Mouse (Mus musculus): ENCODE measurements around the gene Gemin2.
"Not testable (repeated sequence)": the region's sequence is repeated elsewhere in the genome, so short reads cannot be mapped to it uniquely, and the experiment has no call there.

Gemin2 gene

DNA sequence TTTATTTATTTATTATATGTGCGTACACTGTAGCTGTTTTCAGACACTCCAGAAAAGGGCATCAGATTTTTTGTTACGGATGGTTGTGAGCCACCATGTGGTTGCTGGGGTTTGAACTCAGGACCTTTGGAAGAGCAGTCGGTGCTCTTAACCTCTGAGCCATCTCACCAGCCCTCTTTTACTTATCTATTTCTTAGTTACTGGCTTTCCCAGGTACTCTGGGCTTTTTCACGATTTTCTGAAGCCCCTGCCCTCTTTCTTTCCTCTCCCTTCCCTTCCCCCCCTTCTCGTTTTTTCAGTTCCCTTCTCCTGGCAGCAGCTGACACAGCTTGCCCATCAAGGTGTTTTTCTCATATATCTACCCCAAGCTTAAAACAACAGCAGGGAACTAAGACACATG lies 45.0 kb downstream of the Gemin2 start:
- not testable (repeated sequence) for DNase-seq

DNA sequence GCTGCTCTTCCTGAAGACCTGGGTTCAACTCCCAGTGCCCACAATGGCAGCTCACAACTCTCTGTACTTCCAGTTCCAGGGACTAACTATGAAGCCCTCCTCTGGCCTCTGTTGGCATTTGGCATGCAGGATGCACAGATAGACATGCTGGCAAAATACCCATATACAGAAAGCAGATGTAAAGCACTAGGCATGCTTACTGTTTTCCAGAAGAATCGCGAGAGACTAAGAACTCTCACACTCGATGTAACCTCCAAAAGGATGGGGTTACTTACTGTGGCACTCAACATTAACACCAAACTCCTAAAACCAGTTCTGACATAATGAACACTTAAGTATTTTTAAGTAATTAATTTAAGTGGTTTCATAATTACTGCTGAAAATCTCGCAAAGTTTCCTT lies 47.1 kb downstream of the Gemin2 start:
- DNase-seq = no peak

DNA sequence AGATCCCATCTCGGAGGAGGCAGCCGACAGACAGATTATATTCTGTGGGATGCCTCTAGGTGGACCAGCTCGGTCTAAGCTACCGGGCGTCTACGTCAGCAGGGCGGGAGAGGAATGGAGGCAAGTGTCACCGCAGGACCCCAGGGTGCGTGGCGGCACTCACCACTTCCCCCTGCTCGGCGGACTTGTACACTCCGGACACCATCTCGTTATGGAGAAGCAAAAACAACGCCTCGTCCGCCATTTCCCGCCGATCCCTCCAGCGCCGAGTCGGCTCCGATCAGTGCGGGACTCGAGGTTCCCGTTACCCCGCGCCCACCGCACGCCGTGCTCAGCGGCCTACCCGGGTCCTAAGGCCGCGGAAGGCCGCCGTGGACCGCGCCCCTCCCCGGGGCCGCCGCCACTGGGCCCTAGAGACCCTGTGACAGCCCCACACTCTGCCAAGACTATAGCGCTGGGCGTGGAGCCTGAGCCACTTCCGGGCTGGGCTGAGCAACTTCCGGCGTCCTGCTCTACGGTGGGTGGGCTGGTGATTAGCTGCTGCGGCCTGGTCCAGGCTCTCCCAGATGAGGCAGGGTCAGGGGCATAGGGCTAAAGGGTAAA lies 47.9 kb downstream of the Gemin2 start, which contains the start of gene Trappc6b:
Gene Trappc6b (minus strand): TSS at position 480 of the 603 bp plus-strand sequence.
- peak; percentile 55 to 69 for DNase-seq

DNA sequence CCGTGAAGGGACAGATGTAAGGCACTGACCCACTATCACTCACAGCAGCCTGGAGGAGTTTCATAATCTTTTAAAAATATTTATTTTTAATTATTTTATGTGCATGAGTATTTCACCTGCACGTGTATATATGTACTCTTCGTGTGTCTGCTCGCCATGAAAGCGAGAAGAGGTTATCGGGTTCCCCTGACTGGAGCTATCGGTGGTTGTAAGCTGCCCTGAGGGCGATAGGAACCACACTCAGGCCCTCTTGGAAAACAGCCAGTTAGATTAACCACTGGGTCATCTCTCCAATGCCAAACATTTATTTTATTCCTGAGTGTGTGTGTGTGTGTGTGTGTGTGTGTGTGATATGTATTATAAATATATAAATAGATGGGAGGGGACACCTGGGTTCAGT lies 51.6 kb downstream of the Gemin2 start:
- DNase-seq = no peak

DNA sequence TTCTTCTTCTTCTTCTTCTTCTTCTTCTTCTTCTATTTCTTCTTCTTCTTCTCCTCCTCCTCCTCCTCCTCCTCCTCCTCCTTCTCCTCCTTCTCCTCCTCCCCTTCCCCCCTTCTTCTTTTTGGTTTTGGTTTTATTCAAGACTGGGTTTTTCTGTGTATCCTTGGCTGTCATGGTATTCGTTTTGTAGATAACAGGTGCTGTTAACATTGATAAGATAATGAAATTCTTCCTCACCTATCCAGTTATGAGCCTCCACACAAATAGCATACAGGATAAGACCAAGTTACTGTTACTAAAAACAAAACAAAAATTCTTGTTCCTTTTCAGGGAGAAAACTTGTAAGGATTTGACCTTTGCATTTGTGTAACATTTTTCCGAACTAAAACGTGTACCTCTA lies 52.6 kb downstream of the Gemin2 start:
- no peak for DNase-seq

DNA sequence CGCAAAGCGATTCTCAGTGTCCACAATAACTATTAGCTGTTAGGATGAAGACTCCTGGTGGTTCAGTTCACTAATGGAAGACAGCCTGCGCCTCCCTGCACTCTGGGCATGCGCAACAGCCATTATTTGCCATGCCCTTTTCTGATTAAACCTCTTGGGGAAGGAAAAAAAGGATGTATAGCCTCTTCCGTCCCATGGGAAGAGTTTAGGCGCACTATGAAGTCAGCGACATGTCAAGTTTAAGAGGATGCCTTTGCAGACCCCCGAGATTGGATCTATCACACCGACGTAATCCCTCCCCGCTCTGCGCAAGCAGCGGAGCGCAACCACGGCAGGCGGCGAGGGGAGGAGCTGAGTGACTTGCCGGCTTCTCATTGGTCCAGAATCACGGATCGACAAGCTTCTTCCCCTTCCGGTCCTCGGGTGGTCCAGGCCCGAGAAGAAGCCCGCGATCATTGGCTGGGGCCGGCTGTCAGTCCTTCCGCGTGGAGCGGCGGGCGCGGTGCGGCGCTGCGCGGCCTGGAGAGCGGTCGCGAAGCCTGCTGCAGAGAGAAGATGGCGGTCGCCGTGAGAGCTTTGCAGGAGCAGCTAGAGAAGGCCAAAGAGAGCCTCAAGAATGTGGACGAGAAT lies 53.4 kb downstream of the Gemin2 start, which contains the start of gene Pnn:
Gene Pnn (plus strand): TSS at position 437 of the 630 bp plus-strand sequence.
- peak; percentile 89 to 93 for DNase-seq

DNA sequence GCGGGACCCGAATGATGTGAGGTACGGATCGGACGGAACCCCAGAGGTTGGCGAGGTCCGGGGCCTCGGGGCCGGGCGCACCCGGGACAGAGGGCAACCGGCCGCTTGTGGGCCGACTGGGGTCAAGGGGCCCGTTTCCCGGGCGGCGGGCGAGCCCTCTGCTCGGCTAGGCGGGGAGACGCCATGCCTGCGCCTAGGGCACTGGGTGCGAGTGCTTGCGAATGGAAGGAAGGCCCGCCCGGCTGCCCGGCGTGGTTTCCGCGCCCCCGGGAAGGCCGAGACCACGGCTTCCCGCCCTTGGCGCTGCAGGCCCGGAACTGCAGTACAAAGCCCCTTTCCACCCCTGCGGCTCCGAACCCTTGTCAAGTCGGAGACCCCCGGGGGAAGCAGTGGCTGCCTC lies 53.9 kb downstream of the Gemin2 start:
- DNase-seq = no peak

DNA sequence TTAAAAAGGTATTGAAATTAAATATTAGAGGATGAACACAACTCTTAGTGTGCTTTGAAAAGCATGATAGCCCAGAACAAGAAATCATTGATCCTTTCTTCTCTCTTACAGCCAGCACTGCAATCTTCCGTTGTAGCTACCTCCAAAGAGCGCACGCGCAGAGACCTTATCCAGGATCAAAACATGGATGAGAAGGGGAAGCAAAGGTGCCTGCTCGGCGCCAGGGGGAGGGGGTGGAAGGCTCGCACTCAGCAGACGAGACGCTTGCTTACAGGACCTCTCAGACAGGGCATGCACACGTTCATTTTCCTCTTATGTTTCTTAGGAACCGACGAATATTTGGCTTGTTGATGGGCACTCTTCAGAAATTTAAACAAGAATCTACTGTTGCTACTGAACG lies 55.6 kb downstream of the Gemin2 start:
- no peak for DNase-seq

DNA sequence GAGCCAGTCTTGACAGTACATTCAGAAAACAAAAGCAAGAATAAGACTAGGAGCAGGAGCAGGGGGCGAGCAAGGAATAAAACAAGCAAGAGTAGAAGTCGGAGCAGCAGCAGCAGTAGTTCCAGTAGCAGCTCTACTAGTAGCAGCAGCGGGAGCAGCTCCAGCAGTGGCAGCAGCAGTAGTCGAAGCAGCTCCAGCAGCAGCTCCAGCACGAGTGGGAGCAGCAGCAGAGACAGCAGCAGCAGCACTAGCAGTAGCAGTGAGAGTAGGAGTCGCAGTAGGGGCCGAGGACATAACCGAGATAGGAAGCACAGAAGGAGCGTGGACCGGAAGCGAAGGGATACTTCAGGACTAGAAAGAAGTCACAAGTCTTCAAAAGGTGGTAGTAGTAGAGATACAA lies 59.1 kb downstream of the Gemin2 start:
- no peak for DNase-seq

DNA sequence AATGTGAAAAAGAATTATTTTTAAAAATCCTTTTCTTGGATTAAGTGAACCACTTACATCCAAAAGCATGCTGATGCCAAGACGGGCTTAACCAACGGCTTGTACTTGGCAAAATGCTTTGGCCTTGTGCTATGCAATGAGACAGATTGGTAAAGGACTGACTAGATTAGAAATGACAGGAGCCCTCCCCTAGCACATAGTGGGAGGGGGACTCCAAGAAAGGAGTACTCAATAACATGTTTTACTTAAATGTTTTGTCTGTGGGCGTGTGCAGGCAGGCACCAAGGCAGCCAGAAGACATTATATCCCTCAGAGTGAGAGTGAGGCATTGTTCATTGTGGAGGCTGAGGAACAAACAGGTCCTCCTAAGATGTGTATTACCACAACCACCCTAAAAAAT lies 60.9 kb downstream of the Gemin2 start:
- no peak for DNase-seq

DNA sequence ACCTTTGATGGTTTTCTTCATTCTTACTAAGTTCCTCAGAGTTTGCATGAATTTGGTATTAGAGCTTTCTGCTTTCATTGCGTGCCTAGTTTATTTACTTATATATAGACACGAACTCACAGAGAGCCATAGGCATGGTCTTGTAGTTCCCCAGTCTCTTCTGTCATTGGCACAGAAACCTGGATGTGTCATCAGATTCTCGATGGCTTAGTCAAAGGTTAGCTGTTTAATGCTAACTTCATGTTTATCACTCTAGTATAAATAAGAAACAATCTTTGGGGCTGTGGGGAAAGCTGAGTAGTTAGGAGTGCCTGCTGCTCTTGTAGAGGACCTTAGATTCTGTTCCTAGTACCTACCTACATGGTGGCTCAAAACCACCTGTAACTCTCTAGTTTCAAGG lies 63.8 kb downstream of the Gemin2 start:
- no peak for DNase-seq

DNA sequence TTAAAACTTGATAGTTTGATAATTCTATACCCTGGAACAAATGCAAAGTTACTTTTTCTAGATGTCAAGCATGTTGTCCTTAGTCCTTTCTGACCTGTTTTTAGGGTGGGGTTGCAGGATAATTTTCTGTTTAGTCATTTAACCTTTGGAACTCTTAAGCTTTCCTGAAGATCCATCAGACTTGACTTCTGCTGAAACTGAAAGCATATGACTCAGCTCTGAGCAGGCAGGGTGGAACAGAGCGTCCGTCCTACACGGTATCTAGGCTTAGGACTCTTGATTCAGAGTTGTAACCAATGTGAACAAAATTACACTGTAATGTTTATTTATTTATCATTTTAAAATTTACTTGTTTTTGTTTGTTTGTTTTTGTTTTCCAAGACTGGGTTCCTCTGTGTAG lies 64.7 kb downstream of the Gemin2 start:
- DNase-seq = no peak
